Mouse (Mus musculus): ENCODE data around the gene Stxbp5. TPM values are rescaled to one million over a fixed set of nuclear protein-coding genes. Genes with fewer than 3 reads are reported as not detected.
A peak's percentile ranks its signal among the peaks of the same experiment; 100 is the strongest.

The Stxbp5 gene
- polyA plus RNA-seq, 1 experiment from 2014 or later: 6.0 TPM

GRCm38 (mm10) chr10:9796429-9796828 is 104.5 kb downstream of the Stxbp5 start:
- Histone ChIP-seq H3K9me3 (replicated peaks) (no peaks in the 10 kb centered on the region), H3K27me3 (no peaks in the 10 kb centered on the region), H3K36me3 (ENCODE audit: poor library complexity, severe bottlenecking) (peaks cover 25% of the 10 kb centered on the region), H3K27ac (no peak overlapping the region), H3K4me3 (no peak overlapping the region), H3K4me1 (no peaks in the 10 kb centered on the region), H3K4me2 (no peak overlapping the region), H3K9ac (no peak overlapping the region)
- WGBS: 94% methylated on average over 1 of the region's 1 CpGs
- no peak for ATAC-seq

- no peak overlapping the region for H3K27ac ChIP-seq
- no peak for ATAC-seq
Measured at GRCm38 (mm10) chr10:9794429-9794828, 106.5 kb downstream of the Stxbp5 start.

GRCm38 (mm10) chr10:9790947-9791346 is 109.9 kb downstream of the Stxbp5 start:
- no peaks in the 10 kb centered on the region for H3K4me1 ChIP-seq
- H3K4me3 ChIP-seq: no peak overlapping the region
- H3K27me3 ChIP-seq: no peaks in the 10 kb centered on the region
- H3K9me3 ChIP-seq (replicated peaks): no peaks in the 10 kb centered on the region
- no peak overlapping the region for H3K27ac ChIP-seq
- WGBS: 89% methylated on average over 3 of the region's 3 CpGs
- ATAC-seq: no peak
- H3K36me3 ChIP-seq (ENCODE audit: poor library complexity, severe bottlenecking): peaks cover 10% of the 10 kb centered on the region; the same call in 1 of the 2 replicates
- no peak overlapping the region for H3K4me2 ChIP-seq
- H3K9ac ChIP-seq: no peak overlapping the region

More at GRCm38 (mm10) chr10:9794429-9794828, 106.5 kb downstream of the Stxbp5 start:
- no peak overlapping the region for H3K9ac ChIP-seq
- no peak overlapping the region for H3K4me2 ChIP-seq
- H3K9me3 ChIP-seq (replicated peaks): no peaks in the 10 kb centered on the region
- no peaks in the 10 kb centered on the region for H3K27me3 ChIP-seq
- H3K4me3 ChIP-seq: no peak overlapping the region
- peaks cover 25% of the 10 kb centered on the region for H3K36me3 ChIP-seq (ENCODE audit: poor library complexity, severe bottlenecking)
- H3K4me1 ChIP-seq: no peaks in the 10 kb centered on the region

GRCm38 (mm10) chr10:9786461-9786860 is 114.4 kb downstream of the Stxbp5 start:
- no peak for ATAC-seq
- Histone ChIP-seq H3K27ac (no peak overlapping the region), H3K4me1 (no peaks in the 10 kb centered on the region), H3K4me2 (no peak overlapping the region), H3K4me3 (no peak overlapping the region), H3K9me3 (replicated peaks) (no peaks in the 10 kb centered on the region), H3K36me3 (ENCODE audit: poor library complexity, severe bottlenecking) (peaks cover 8% of the 10 kb centered on the region; the same call in 1 of the 2 replicates), H3K27me3 (no peaks in the 10 kb centered on the region), H3K9ac (no peak overlapping the region)
- 92% methylated on average over 11 of the region's 11 CpGs for WGBS

GRCm38 (mm10) chr10:9785651-9786050 is 115.2 kb downstream of the Stxbp5 start:
- WGBS: 76% methylated on average over 6 of the region's 6 CpGs

GRCm38 (mm10) chr10:9779864-9780263 is 121.0 kb downstream of the Stxbp5 start:
- Histone ChIP-seq H3K4me1 (no peaks in the 10 kb centered on the region), H3K9ac (no peak overlapping the region), H3K27ac (no peak overlapping the region), H3K9me3 (replicated peaks) (no peaks in the 10 kb centered on the region), H3K4me3 (no peak overlapping the region), H3K36me3 (ENCODE audit: poor library complexity, severe bottlenecking) (peaks cover 5% of the 10 kb centered on the region; the same call in 1 of the 2 replicates), H3K4me2 (no peak overlapping the region), H3K27me3 (no peaks in the 10 kb centered on the region)
- no peak for ATAC-seq
- WGBS: 69% methylated on average over 4 of the region's 4 CpGs

More at GRCm38 (mm10) chr10:9785651-9786050, 115.2 kb downstream of the Stxbp5 start:
- Histone ChIP-seq H3K36me3 (ENCODE audit: poor library complexity, severe bottlenecking) (0 out of 2 replicates have a peak, but pooled peaks cover 8% of the 10 kb centered on the region), H3K27ac (no peak overlapping the region), H3K9ac (no peak overlapping the region), H3K4me3 (no peak overlapping the region), H3K9me3 (replicated peaks) (no peaks in the 10 kb centered on the region), H3K27me3 (no peaks in the 10 kb centered on the region), H3K4me2 (no peak overlapping the region), H3K4me1 (no peaks in the 10 kb centered on the region)
- no peak for ATAC-seq

GRCm38 (mm10) chr10:9770261-9770660 is 130.6 kb downstream of the Stxbp5 start:
- Histone ChIP-seq H3K9ac (no peak overlapping the region), H3K4me1 (no peaks in the 10 kb centered on the region), H3K4me3 (no peak overlapping the region), H3K4me2 (no peak overlapping the region), H3K27me3 (no peaks in the 10 kb centered on the region), H3K36me3 (ENCODE audit: poor library complexity, severe bottlenecking) (peaks cover 21% of the 10 kb centered on the region), H3K27ac (no peak overlapping the region), H3K9me3 (replicated peaks) (no peaks in the 10 kb centered on the region)
- ATAC-seq: no peak
- 85% methylated on average over 12 of the region's 12 CpGs for WGBS

- Histone ChIP-seq H3K4me1 (no peaks in the 10 kb centered on the region), H3K9me3 (replicated peaks) (no peaks in the 10 kb centered on the region), H3K4me2 (no peak overlapping the region), H3K27ac (no peak overlapping the region), H3K27me3 (no peaks in the 10 kb centered on the region), H3K4me3 (no peak overlapping the region), H3K36me3 (ENCODE audit: poor library complexity, severe bottlenecking) (peaks cover 36% of the 10 kb centered on the region), H3K9ac (no peak overlapping the region)
- ATAC-seq: no peak
- 93% methylated on average over 5 of the region's 5 CpGs for WGBS
Measured at GRCm38 (mm10) chr10:9763831-9764230, 137.0 kb downstream of the Stxbp5 start.

GRCm38 (mm10) chr10:9760264-9760663 is 140.6 kb downstream of the Stxbp5 start:
- no peak for ATAC-seq
- 88% methylated on average over 8 of the region's 8 CpGs for WGBS

GRCm38 (mm10) chr10:9756546-9756945 is 144.3 kb downstream of the Stxbp5 start:
- Histone ChIP-seq H3K4me3 (no peak overlapping the region), H3K9ac (no peak overlapping the region), H3K4me2 (no peak overlapping the region), H3K4me1 (no peaks in the 10 kb centered on the region), H3K27ac (no peak overlapping the region), H3K9me3 (replicated peaks) (no peaks in the 10 kb centered on the region), H3K36me3 (ENCODE audit: poor library complexity, severe bottlenecking) (peaks cover 18% of the 10 kb centered on the region), H3K27me3 (no peaks in the 10 kb centered on the region)
- 80% methylated on average over 6 of the region's 6 CpGs for WGBS
- no peak for ATAC-seq

More at GRCm38 (mm10) chr10:9760264-9760663, 140.6 kb downstream of the Stxbp5 start:
- H3K9me3 ChIP-seq (replicated peaks): no peaks in the 10 kb centered on the region
- H3K4me1 ChIP-seq: no peaks in the 10 kb centered on the region
- H3K27ac ChIP-seq: no peak overlapping the region
- no peak overlapping the region for H3K4me3 ChIP-seq
- no peaks in the 10 kb centered on the region for H3K27me3 ChIP-seq
- H3K36me3 ChIP-seq (ENCODE audit: poor library complexity, severe bottlenecking): peaks cover 28% of the 10 kb centered on the region
- no peak overlapping the region for H3K9ac ChIP-seq
- H3K4me2 ChIP-seq: no peak overlapping the region

- Histone ChIP-seq H3K27me3 (no peaks in the 10 kb centered on the region), H3K9me3 (replicated peaks) (no peaks in the 10 kb centered on the region), H3K36me3 (ENCODE audit: poor library complexity, severe bottlenecking) (peaks cover 6% of the 10 kb centered on the region; the same call in 1 of the 2 replicates), H3K4me3 (no peak overlapping the region), H3K27ac (no peak overlapping the region), H3K4me2 (no peak overlapping the region), H3K4me1 (no peaks in the 10 kb centered on the region), H3K9ac (no peak overlapping the region)
- WGBS: 52% methylated on average over 3 of the region's 3 CpGs
- peak; percentile 66; the same call in 1 of the 2 replicates for ATAC-seq
Measured at GRCm38 (mm10) chr10:9754893-9755541, 145.9 kb downstream of the Stxbp5 start.

GRCm38 (mm10) chr10:9733861-9734260 is 167.0 kb downstream of the Stxbp5 start:
- no peak overlapping the region for H3K4me2 ChIP-seq
- 0 out of 2 replicates have a peak, but pooled peaks have one; percentile 38 for ATAC-seq
- H3K4me1 ChIP-seq: no peaks in the 10 kb centered on the region
- 45% methylated on average over 3 of the region's 3 CpGs for WGBS
- H3K27me3 ChIP-seq: no peaks in the 10 kb centered on the region
- no peak overlapping the region for H3K27ac ChIP-seq
- H3K36me3 ChIP-seq (ENCODE audit: poor library complexity, severe bottlenecking): no peaks in the 10 kb centered on the region
- no peak overlapping the region for H3K9ac ChIP-seq
- H3K9me3 ChIP-seq (replicated peaks): no peaks in the 10 kb centered on the region
- H3K4me3 ChIP-seq: no peak overlapping the region

All from forebrain, embryonic 13.5 days (tissue).